Mouse (Mus musculus): ENCODE measurements around the gene Cyp2a5. TPM values are rescaled to one million over a fixed set of nuclear protein-coding genes. Genes with fewer than 3 reads are reported as not detected.
"Not testable (repeated sequence)": the region's sequence is repeated elsewhere in the genome, so short reads cannot be mapped to it uniquely, and the experiment has no call there.

The Cyp2a5 gene
- total RNA-seq (2017) = not detected in 2 replicates

GRCm38 (mm10) chr7:26835059-26835458 lies at the start of gene Cyp2a5:
Cyp2a5 (plus strand) TSS chr7:26835305.
- not testable (repeated sequence) for ATAC-seq (replicated peaks; ENCODE audit: low read depth, poor library complexity, severe bottlenecking)

GRCm38 (mm10) chr7:26786013-26786412 lies 49.1 kb upstream of the Cyp2a5 start:
- not testable (repeated sequence) for ATAC-seq (replicated peaks; ENCODE audit: low read depth, poor library complexity, severe bottlenecking)

- ATAC-seq (replicated peaks; ENCODE audit: low read depth, poor library complexity, severe bottlenecking) = no peak
Observed at GRCm38 (mm10) chr7:26789984-26790383, 45.1 kb upstream of the Cyp2a5 start.

GRCm38 (mm10) chr7:26800104-26800503 lies 35.0 kb upstream of the Cyp2a5 start:
- ATAC-seq (replicated peaks; ENCODE audit: low read depth, poor library complexity, severe bottlenecking) = no peak

- no peak for ATAC-seq (replicated peaks; ENCODE audit: low read depth, poor library complexity, severe bottlenecking)
Observed at GRCm38 (mm10) chr7:26800996-26801395, 34.1 kb upstream of the Cyp2a5 start.

GRCm38 (mm10) chr7:26808592-26808991 lies 26.5 kb upstream of the Cyp2a5 start, which contains the start of gene Cyp2g1:
Cyp2g1 (plus strand) TSS chr7:26808892.
- ATAC-seq (replicated peaks; ENCODE audit: low read depth, poor library complexity, severe bottlenecking) = no peak

GRCm38 (mm10) chr7:26831556-26832292 lies 3.4 kb upstream of the Cyp2a5 start:
- not testable (repeated sequence) for ATAC-seq (replicated peaks; ENCODE audit: low read depth, poor library complexity, severe bottlenecking)

- ATAC-seq (replicated peaks; ENCODE audit: low read depth, poor library complexity, severe bottlenecking) = not testable (repeated sequence)
Observed at GRCm38 (mm10) chr7:26832668-26833067, 2.4 kb upstream of the Cyp2a5 start.

GRCm38 (mm10) chr7:26843400-26843799 lies 8.3 kb downstream of the Cyp2a5 start:
- not testable (repeated sequence) for ATAC-seq (replicated peaks; ENCODE audit: low read depth, poor library complexity, severe bottlenecking)

- ATAC-seq (replicated peaks; ENCODE audit: low read depth, poor library complexity, severe bottlenecking) = not testable (repeated sequence)
Observed at GRCm38 (mm10) chr7:26850063-26850462, 15.0 kb downstream of the Cyp2a5 start.

- ATAC-seq (replicated peaks; ENCODE audit: low read depth, poor library complexity, severe bottlenecking) = not testable (repeated sequence)
Observed at GRCm38 (mm10) chr7:26878581-26878980, 43.5 kb downstream of the Cyp2a5 start.

- not testable (repeated sequence) for ATAC-seq (replicated peaks; ENCODE audit: low read depth, poor library complexity, severe bottlenecking)
Observed at GRCm38 (mm10) chr7:26880600-26880999, 45.5 kb downstream of the Cyp2a5 start.

Other genes with a start within 250 kb of the Cyp2a5 start
- gene Vmn1r185, start 216.8 kb upstream of the Cyp2a5 start, total RNA-seq (2017) = not detected in 2 replicates
- gene Cyp2b23, start 148.9 kb upstream of the Cyp2a5 start, total RNA-seq (2017) = not detected in 2 replicates
- not detected in 2 replicates for gene Cyp2b19, start 78.2 kb upstream of the Cyp2a5 start, total RNA-seq (2017)
- gene Cyp2g1, start 26.4 kb upstream of the Cyp2a5 start, total RNA-seq (2017) = not detected in 2 replicates
- not detected in 2 replicates for gene Cyp2a22, start 104.1 kb downstream of the Cyp2a5 start, total RNA-seq (2017)
- not detected in 2 replicates for gene Cyp2a12, start 193.8 kb downstream of the Cyp2a5 start, total RNA-seq (2017)

All from common myeloid progenitor, adult 5-6 weeks (primary cell).